In the genomic region with DNA sequence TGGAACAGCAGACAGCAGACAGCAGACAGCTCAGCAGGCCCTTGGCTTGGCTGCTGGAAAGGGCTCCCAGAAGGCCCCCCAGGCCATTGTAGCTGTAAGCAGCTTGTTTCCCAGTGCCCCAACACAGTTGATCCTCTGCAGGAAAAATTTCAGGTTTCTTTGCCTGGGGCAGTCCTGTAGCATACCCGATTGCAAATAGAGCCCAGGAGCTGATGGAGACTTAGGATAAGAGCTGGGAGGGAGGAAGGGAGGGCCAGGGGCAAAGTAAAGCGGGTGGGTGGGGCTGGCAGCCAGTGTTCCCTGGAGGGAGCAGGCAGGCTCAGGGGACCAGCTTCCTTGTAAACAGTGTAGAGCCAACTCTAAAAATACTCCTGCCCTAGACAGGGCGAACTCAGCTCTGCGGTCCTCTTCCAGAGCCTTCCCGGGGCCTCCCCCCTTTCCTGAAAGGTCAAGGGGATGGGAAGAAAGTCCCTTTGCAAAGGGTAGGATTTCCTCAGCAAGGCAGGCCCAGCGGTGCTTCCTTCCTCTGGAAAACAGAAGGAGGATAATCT, we compare ENCODE assay signal across 7 mouse cellular contexts.
DNase-seq lines count a peak whose midpoint lies in the region; ATAC-seq lines count a peak whose summit lies in the region.

No protein-coding gene starts in this region.

- peak; percentile 65 for ATAC-seq in forebrain, embryonic 14.5 days
- ATAC-seq in limb, embryonic 11.5 days (ENCODE audit: insufficient number of reproducible peaks, low FRiP score, low TSS enrichment, low read depth), result 0 out of 2 replicates have a peak, but pooled peaks have one; percentile 44
- ATAC-seq in midbrain, embryonic 14.5 days (ENCODE audit: low FRiP score, low TSS enrichment), result peak; percentile 49; the same call in 1 of the 2 replicates

- H3K27ac ChIP-seq in forebrain, embryonic 14.5 days (ENCODE audit: low read depth, low read length), result no peak overlapping the region; the same call in 1 of the 2 replicates
- 0 out of 2 replicates have a peak overlapping the region, but pooled peaks have one; percentile 8 for H3K27ac ChIP-seq in limb, embryonic 11.5 days (replicated peaks; ENCODE audit: low read depth, low read length)
- no peak overlapping the region for H3K27ac ChIP-seq in midbrain, embryonic 14.5 days (replicated peaks; ENCODE audit: low read depth, low read length)

- H3K4me1 ChIP-seq in forebrain, embryonic 14.5 days (ENCODE audit: control insufficient read depth, insufficient read depth, low read length), result peaks cover 10% of the 10 kb centered on the region
- H3K4me1 ChIP-seq in limb, embryonic 11.5 days (ENCODE audit: control insufficient read depth, insufficient read depth, low read length), result peaks cover 10% of the 10 kb centered on the region
- H3K4me1 ChIP-seq in midbrain, embryonic 14.5 days (ENCODE audit: control insufficient read depth, insufficient read depth, low read length), result no peaks in the 10 kb centered on the region; the same call in 1 of the 2 replicates

- DNase-seq in adrenal gland, postnatal 36 days, result peak; percentile 75 to 82
- DNase-seq in forebrain, embryonic 14.5 days (ENCODE audit: low spot score), result peak; percentile 28
- DNase-seq in heart, postnatal 4 days, result peak; percentile 66
- no peak for DNase-seq in limb, embryonic 11.5 days (ENCODE audit: low spot score)
- peak; percentile 46 for DNase-seq in midbrain, embryonic 14.5 days
- no peak for DNase-seq in cerebellum, adult 11 months
- no peak for DNase-seq in natural killer cell, adult 2 months (ENCODE audit: low spot score in 2 of 2)

- no peaks in the 10 kb centered on the region for H3K9me3 ChIP-seq in forebrain, embryonic 14.5 days (replicated peaks; ENCODE audit: control insufficient read depth, low read length)
- H3K9me3 ChIP-seq in limb, embryonic 11.5 days (ENCODE audit: control insufficient read depth, low read length), result no peaks in the 10 kb centered on the region
- H3K9me3 ChIP-seq in midbrain, embryonic 14.5 days (ENCODE audit: control insufficient read depth, low read length), result no peaks in the 10 kb centered on the region

- no peak overlapping the region for H3K4me3 ChIP-seq in forebrain, embryonic 14.5 days (ENCODE audit: low read depth, low read length)
- no peak overlapping the region for H3K4me3 ChIP-seq in limb, embryonic 11.5 days (ENCODE audit: low read depth, low read length)
- H3K4me3 ChIP-seq in midbrain, embryonic 14.5 days (replicated peaks; ENCODE audit: low read depth, low read length), result no peak overlapping the region

- H3K36me3 ChIP-seq in forebrain, embryonic 14.5 days (ENCODE audit: control insufficient read depth, insufficient read depth, low read length), result no peaks in the 10 kb centered on the region
- H3K36me3 ChIP-seq in limb, embryonic 11.5 days (ENCODE audit: control insufficient read depth, insufficient read depth, low read length), result no peaks in the 10 kb centered on the region
- H3K36me3 ChIP-seq in midbrain, embryonic 14.5 days (ENCODE audit: control insufficient read depth, insufficient read depth, low read length), result no peaks in the 10 kb centered on the region

- no peak overlapping the region for H3K9ac ChIP-seq in forebrain, embryonic 14.5 days (ENCODE audit: low read length)
- H3K9ac ChIP-seq in limb, embryonic 11.5 days (ENCODE audit: low read length), result no peak overlapping the region
- H3K9ac ChIP-seq in midbrain, embryonic 14.5 days (replicated peaks; ENCODE audit: low read length), result no peak overlapping the region

- H3K27me3 ChIP-seq in forebrain, embryonic 14.5 days (replicated peaks; ENCODE audit: control insufficient read depth, insufficient read depth, low read length), result no peaks in the 10 kb centered on the region
- no peaks in the 10 kb centered on the region for H3K27me3 ChIP-seq in limb, embryonic 11.5 days (ENCODE audit: control insufficient read depth, insufficient read depth, low read length)
- H3K27me3 ChIP-seq in midbrain, embryonic 14.5 days (ENCODE audit: control insufficient read depth, insufficient read depth, low read length), result no peaks in the 10 kb centered on the region

- no peak overlapping the region for H3K4me2 ChIP-seq in forebrain, embryonic 14.5 days (ENCODE audit: low read length)
- no peak overlapping the region for H3K4me2 ChIP-seq in limb, embryonic 11.5 days (ENCODE audit: low read depth, severe bottlenecking)
- no peak overlapping the region for H3K4me2 ChIP-seq in midbrain, embryonic 14.5 days (ENCODE audit: low read length)

- WGBS in forebrain, embryonic 14.5 days, result 19% methylated on average over 6 of the region's 6 CpGs
- WGBS in limb, embryonic 11.5 days, result 19% methylated on average over 6 of the region's 6 CpGs
- WGBS in midbrain, embryonic 14.5 days, result 24% methylated on average over 6 of the region's 6 CpGs

Comparison
In these comparisons a context has a peak if more than half of its experiments do, and no peak if none do; other contexts are left out.
1. DNase-seq: peak in adrenal gland, postnatal 36 days (2 of 2), forebrain, embryonic 14.5 days (single experiment), heart, postnatal 4 days (single experiment) and midbrain, embryonic 14.5 days (single experiment); none in limb, embryonic 11.5 days (single experiment), cerebellum, adult 11 months (single experiment) and natural killer cell, adult 2 months (0 of 2).
2. Peak in every context shown above with its lines, with median percentiles within 50 percentile points of each other: ATAC-seq.